Mouse (Mus musculus): Measurements from ENCODE around the gene Jag2. TPM values are rescaled to one million over a fixed set of nuclear protein-coding genes. Genes with fewer than 3 reads are reported as not detected.

Jag2 gene
- polyA plus RNA-seq, 1 experiment from 2014 or later, result 0.14 TPM

GRCm38 (mm10) chr12:112915587-112915986 lies 14.0 kb downstream of the Jag2 start:
- DNase-seq (no peak), ATAC-seq (no peak)
- Histone ChIP-seq H3K36me3 (replicated peaks; ENCODE audit: insufficient read depth, low read length) (no peaks in the 10 kb centered on the region), H3K27me3 (ENCODE audit: insufficient read depth, low read length) (no peaks in the 10 kb centered on the region), H3K27ac (ENCODE audit: low read depth) (no peak overlapping the region), H3K4me3 (ENCODE audit: low read depth, low read length) (no peak overlapping the region), H3K4me1 (ENCODE audit: insufficient read depth) (no peaks in the 10 kb centered on the region; the same call in 1 of the 2 replicates), H3K9ac (replicated peaks) (no peak overlapping the region), H3K9me3 (ENCODE audit: low read length) (no peaks in the 10 kb centered on the region), H3K4me2 (ENCODE audit: low read depth, low read length) (no peak overlapping the region)
- TF ChIP-seq CTCF (IDR thresholded peaks at IDR 0.05; ENCODE audit: low read depth), result no peak
- TF ChIP-seq EP300 (IDR thresholded peaks at IDR 0.05; ENCODE audit: low read depth), result no peak
- 80% methylated on average over 13 of the region's 13 CpGs for WGBS (ENCODE audit: insufficient replicate concordance)

- ATAC-seq (no peak), DNase-seq (no peak)
- Histone ChIP-seq H3K9me3 (ENCODE audit: low read length) (no peaks in the 10 kb centered on the region), H3K27me3 (ENCODE audit: insufficient read depth, low read length) (no peaks in the 10 kb centered on the region), H3K4me3 (ENCODE audit: low read depth, low read length) (no peak overlapping the region), H3K27ac (ENCODE audit: low read depth) (no peak overlapping the region), H3K36me3 (replicated peaks; ENCODE audit: insufficient read depth, low read length) (no peaks in the 10 kb centered on the region), H3K9ac (replicated peaks) (no peak overlapping the region), H3K4me1 (ENCODE audit: insufficient read depth) (no peaks in the 10 kb centered on the region; the same call in 1 of the 2 replicates), H3K4me2 (ENCODE audit: low read depth, low read length) (no peak overlapping the region)
- 64% methylated on average over 11 of the region's 11 CpGs for WGBS (ENCODE audit: insufficient replicate concordance)
- no peak for TF ChIP-seq CTCF (IDR thresholded peaks at IDR 0.05; ENCODE audit: low read depth)
- TF ChIP-seq EP300 (IDR thresholded peaks at IDR 0.05; ENCODE audit: low read depth), result no peak
Measured at GRCm38 (mm10) chr12:112914527-112914926, 15.0 kb downstream of the Jag2 start.

GRCm38 (mm10) chr12:112912951-112913745 lies 16.4 kb downstream of the Jag2 start:
- TF ChIP-seq CTCF (IDR thresholded peaks at IDR 0.05; ENCODE audit: low read depth) (no peak), EP300 (IDR thresholded peaks at IDR 0.05; ENCODE audit: low read depth) (no peak)
- Histone ChIP-seq H3K36me3 (replicated peaks; ENCODE audit: insufficient read depth, low read length) (no peaks in the 10 kb centered on the region), H3K27ac (ENCODE audit: low read depth) (no peak overlapping the region), H3K4me2 (ENCODE audit: low read depth, low read length) (no peak overlapping the region), H3K9ac (replicated peaks) (no peak overlapping the region), H3K4me3 (ENCODE audit: low read depth, low read length) (no peak overlapping the region), H3K4me1 (ENCODE audit: insufficient read depth) (no peaks in the 10 kb centered on the region; the same call in 1 of the 2 replicates), H3K9me3 (ENCODE audit: low read length) (no peaks in the 10 kb centered on the region), H3K27me3 (ENCODE audit: insufficient read depth, low read length) (no peaks in the 10 kb centered on the region)
- ATAC-seq, result no peak
- WGBS (ENCODE audit: insufficient replicate concordance), result 89% methylated on average over 28 of the region's 28 CpGs
- no peak for DNase-seq

- TF ChIP-seq CTCF (IDR thresholded peaks at IDR 0.05; ENCODE audit: low read depth), result no peak
- no peak for TF ChIP-seq EP300 (IDR thresholded peaks at IDR 0.05; ENCODE audit: low read depth)
- DNase-seq (no peak), ATAC-seq (no peak)
- H3K9ac ChIP-seq (replicated peaks), result no peak overlapping the region
- H3K36me3 ChIP-seq (replicated peaks; ENCODE audit: insufficient read depth, low read length), result no peaks in the 10 kb centered on the region
- no peaks in the 10 kb centered on the region for H3K9me3 ChIP-seq (ENCODE audit: low read length)
- H3K4me2 ChIP-seq (ENCODE audit: low read depth, low read length), result no peak overlapping the region
- WGBS (ENCODE audit: insufficient replicate concordance), result 81% methylated on average over 14 of the region's 17 CpGs
- H3K27me3 ChIP-seq (ENCODE audit: insufficient read depth, low read length), result no peaks in the 10 kb centered on the region
- H3K27ac ChIP-seq (ENCODE audit: low read depth), result no peak overlapping the region
- no peaks in the 10 kb centered on the region for H3K4me1 ChIP-seq (ENCODE audit: insufficient read depth)
- no peak overlapping the region for H3K4me3 ChIP-seq (ENCODE audit: low read depth, low read length)
Measured at GRCm38 (mm10) chr12:112911701-112912100, 17.9 kb downstream of the Jag2 start.

- ATAC-seq, result no peak
- H3K4me3 ChIP-seq (ENCODE audit: low read depth, low read length), result no peak overlapping the region
- no peak overlapping the region for H3K27ac ChIP-seq (ENCODE audit: low read depth)
- no peaks in the 10 kb centered on the region for H3K9me3 ChIP-seq (ENCODE audit: low read length)
- no peaks in the 10 kb centered on the region for H3K27me3 ChIP-seq (ENCODE audit: insufficient read depth, low read length)
- WGBS (ENCODE audit: insufficient replicate concordance), result 89% methylated on average over 22 of the region's 22 CpGs
- H3K36me3 ChIP-seq (replicated peaks; ENCODE audit: insufficient read depth, low read length), result no peaks in the 10 kb centered on the region
- H3K9ac ChIP-seq (replicated peaks), result no peak overlapping the region
- no peaks in the 10 kb centered on the region for H3K4me1 ChIP-seq (ENCODE audit: insufficient read depth)
- TF ChIP-seq EP300 (IDR thresholded peaks at IDR 0.05; ENCODE audit: low read depth) (no peak), CTCF (IDR thresholded peaks at IDR 0.05; ENCODE audit: low read depth) (no peak)
- DNase-seq, result no peak
- no peak overlapping the region for H3K4me2 ChIP-seq (ENCODE audit: low read depth, low read length)
Measured at GRCm38 (mm10) chr12:112908991-112909390, 20.6 kb downstream of the Jag2 start.

GRCm38 (mm10) chr12:112905001-112905400 lies 24.6 kb downstream of the Jag2 start:
- Histone ChIP-seq H3K9me3 (ENCODE audit: low read length) (no peaks in the 10 kb centered on the region), H3K36me3 (replicated peaks; ENCODE audit: insufficient read depth, low read length) (no peaks in the 10 kb centered on the region), H3K9ac (replicated peaks) (no peak overlapping the region), H3K27me3 (ENCODE audit: insufficient read depth, low read length) (no peaks in the 10 kb centered on the region), H3K4me3 (ENCODE audit: low read depth, low read length) (no peak overlapping the region), H3K4me2 (ENCODE audit: low read depth, low read length) (no peak overlapping the region), H3K4me1 (ENCODE audit: insufficient read depth) (no peaks in the 10 kb centered on the region), H3K27ac (ENCODE audit: low read depth) (no peak overlapping the region)
- TF ChIP-seq CTCF (IDR thresholded peaks at IDR 0.05; ENCODE audit: low read depth) (no peak), EP300 (IDR thresholded peaks at IDR 0.05; ENCODE audit: low read depth) (no peak)
- no peak for ATAC-seq
- WGBS (ENCODE audit: insufficient replicate concordance), result 74% methylated on average over 5 of the region's 5 CpGs
- DNase-seq, result no peak

All from liver, postnatal 0 days (tissue).